Mouse (Mus musculus): ENCODE measurements around the gene Skil.

- no peak for TF ChIP-seq CTCF (conservative IDR thresholded peaks at IDR 0.05 in 1 of 2, IDR thresholded peaks at IDR 0.05 in 1 of 2; ENCODE audit: low read depth in 2 of 2, low read length in 2 of 2)
- TF ChIP-seq SIN3A (IDR thresholded peaks at IDR 0.05; ENCODE audit: low read length): no peak
- TF ChIP-seq E2F4 (IDR thresholded peaks at IDR 0.05; ENCODE audit: insufficient replicate concordance, low read depth, low read length): no peak
- TF ChIP-seq MEF2A (IDR thresholded peaks at IDR 0.05; ENCODE audit: borderline replicate concordance, low read depth, low read length): no peak
- TF ChIP-seq ZKSCAN1 (IDR thresholded peaks at IDR 0.05; ENCODE audit: borderline replicate concordance, low read depth, low read length): no peak
- no peak for TF ChIP-seq MAFK (IDR thresholded peaks at IDR 0.05; ENCODE audit: insufficient replicate concordance, low read length)
- no peak for TF ChIP-seq EP300 (IDR thresholded peaks at IDR 0.05; ENCODE audit: low read length)
- TF ChIP-seq POLR2A (IDR thresholded peaks at IDR 0.05; ENCODE audit: low read depth, low read length): no peak
- no peak for TF ChIP-seq UBTF (IDR thresholded peaks at IDR 0.05; ENCODE audit: low read depth, low read length)
- no peak for TF ChIP-seq GABPA (IDR thresholded peaks at IDR 0.05; ENCODE audit: insufficient replicate concordance, low read depth, low read length)
- TF ChIP-seq HCFC1 (IDR thresholded peaks at IDR 0.05; ENCODE audit: low read depth, low read length): no peak
- TF ChIP-seq NELFE (IDR thresholded peaks at IDR 0.05; ENCODE audit: low read depth, low read length): no peak
- TF ChIP-seq ETS1 (conservative IDR thresholded peaks at IDR 0.05; ENCODE audit: low read depth, low read length): no peak
Measured at GRCm38 (mm10) chr3:31082838-31083506, 11.9 kb upstream of the Skil start.
